Mouse (Mus musculus) limb, embryonic 13.5 days (tissue): Measurements from ENCODE around the gene Eci2. TPM values are rescaled to one million over a fixed set of nuclear protein-coding genes. Genes with fewer than 3 reads are reported as not detected.
"Not testable (repeated sequence)": the region's sequence is repeated elsewhere in the genome, so short reads cannot be mapped to it uniquely, and the experiment has no call there.

ENCODE experiments used
- ATAC-seq: fragments of 200-750 bp; cut with Nextera tagmentation; 2 replicates; pipeline ENCODE4 v1.8.0; 2017; ENCODE audit warnings: low read depth, moderate number of reproducible peaks, moderate TSS enrichment; ENCODE audit not compliant: low FRiP score
- H3K27ac ChIP-seq: fragments of 300-500 bp; sonication (generic); 2 replicates; pipeline ENCODE4 v1.5.1; 2015; ENCODE audit warnings: inconsistent platforms, mild to moderate bottlenecking, moderate library complexity
- H3K27me3 ChIP-seq: fragments of 300-500 bp; sonication (generic); 2 replicates; pipeline ENCODE4 v1.6.1; 2015; ENCODE audit warnings: mild to moderate bottlenecking, inconsistent platforms
- H3K36me3 ChIP-seq: fragments of 300-500 bp; sonication (generic); 2 replicates; pipeline ENCODE4 v1.6.1; 2015; ENCODE audit warnings: inconsistent platforms, mild to moderate bottlenecking, moderate library complexity
- H3K4me1 ChIP-seq: fragments of 300-500 bp; sonication (generic); 2 replicates; pipeline ENCODE4 v1.6.1; 2015; ENCODE audit warnings: inconsistent platforms
- H3K4me2 ChIP-seq: fragments of 300-500 bp; sonication (generic); replicated peaks from 2 replicates; pipeline ENCODE4 v1.6.1; 2015; ENCODE audit warnings: inconsistent platforms, mild to moderate bottlenecking, moderate library complexity
- H3K4me3 ChIP-seq: fragments of 300-500 bp; sonication (generic); 2 replicates; pipeline ENCODE4 v1.5.1; 2015; ENCODE audit warnings: moderate library complexity, mild to moderate bottlenecking, inconsistent platforms
- H3K9ac ChIP-seq: fragments of 300-500 bp; sonication (generic); 2 replicates; pipeline ENCODE4 v1.6.1; 2015; ENCODE audit warnings: mild to moderate bottlenecking, inconsistent platforms
- H3K9me3 ChIP-seq: fragments of 300-500 bp; sonication (generic); 2 replicates; pipeline ENCODE4 v1.6.1; 2016; ENCODE audit warnings: inconsistent platforms
- WGBS: fragments of 180-500 bp; shearing (Covaris S2); methylation state at CpG from one replicate; pipeline ENCODE4 v1.1.7; 2015; 5-methylcytosine and 5-hydroxymethylcytosine counted together
- polyA plus RNA-seq: library from polyadenylated mRNA; unstranded; fragments of >200 nt; fragmentation: Nextera tagmentation; extraction: Ambion mirVana; gene quantifications from 2 replicates; pipeline ENCODE4 v1.2.1, GENCODE M21; 2015

Gene Eci2
- polyA plus RNA-seq, 1 experiment from 2014 or later, result 159 TPM

GRCm38 (mm10) chr13:34956901-34957300 lies 70.0 kb downstream of the Eci2 start:
- Histone ChIP-seq H3K36me3 (no peaks in the 10 kb centered on the region), H3K27ac (no peak overlapping the region), H3K9ac (no peak overlapping the region), H3K4me3 (no peak overlapping the region), H3K4me2 (no peak overlapping the region), H3K27me3 (no peaks in the 10 kb centered on the region), H3K9me3 (no peaks in the 10 kb centered on the region), H3K4me1 (no peaks in the 10 kb centered on the region)
- 88% methylated on average over 4 of the region's 4 CpGs for WGBS
- no peak for ATAC-seq

- H3K27me3 ChIP-seq, H3K36me3 ChIP-seq, H3K27ac ChIP-seq, H3K4me3 ChIP-seq, H3K4me1 ChIP-seq, ATAC-seq, H3K4me2 ChIP-seq, H3K9me3 ChIP-seq, H3K9ac ChIP-seq: not testable (repeated sequence)
- WGBS, result 89% methylated on average over 2 of the region's 2 CpGs
Observed at GRCm38 (mm10) chr13:34951437-34951836, 75.5 kb downstream of the Eci2 start.

- H3K36me3 ChIP-seq, result no peaks in the 10 kb centered on the region
- no peaks in the 10 kb centered on the region for H3K9me3 ChIP-seq
- H3K4me1 ChIP-seq, result 0 out of 2 replicates have a peak, but pooled peaks cover 3% of the 10 kb centered on the region
- no peak overlapping the region for H3K9ac ChIP-seq
- no peak overlapping the region for H3K4me2 ChIP-seq
- 0 out of 2 replicates have a peak, but pooled peaks cover 3% of the 10 kb centered on the region for H3K27me3 ChIP-seq
- ATAC-seq, result no peak
- H3K4me3 ChIP-seq, result no peak overlapping the region
- H3K27ac ChIP-seq, result no peak overlapping the region
Observed at GRCm38 (mm10) chr13:34942370-34942769, 84.5 kb downstream of the Eci2 start.

- no peak overlapping the region for H3K27ac ChIP-seq
- H3K4me1 ChIP-seq, result no peaks in the 10 kb centered on the region
- H3K4me3 ChIP-seq, result no peak overlapping the region
- H3K27me3 ChIP-seq, result peaks cover 7% of the 10 kb centered on the region; the same call in 1 of the 2 replicates
- H3K4me2 ChIP-seq, result no peak overlapping the region
- 45% methylated on average over 10 of the region's 10 CpGs for whole genome bisulfite sequencing
- H3K9me3 ChIP-seq, result no peaks in the 10 kb centered on the region
- no peak for ATAC-seq
- H3K36me3 ChIP-seq, result no peaks in the 10 kb centered on the region
- H3K9ac ChIP-seq, result no peak overlapping the region
Observed at GRCm38 (mm10) chr13:34934931-34935644, 91.8 kb downstream of the Eci2 start.

Other genes starting within 250 kb of the Eci2 start
- gene Prpf4b, start 151.8 kb downstream of the Eci2 start, polyA plus RNA-seq, result 86.0 and 88.7 TPM in 2 replicates
- gene Fam217a, start 102.8 kb downstream of the Eci2 start, polyA plus RNA-seq, result 0.70 and 1.2 TPM in 2 replicates
- gene 4933417A18Rik, start 102.7 kb downstream of the Eci2 start, polyA plus RNA-seq, result not detected in 2 replicates
- 1.00 and 1.4 TPM in 2 replicates for gene Eci3, start 63.3 kb downstream of the Eci2 start, polyA plus RNA-seq